Mouse (Mus musculus) megakaryocyte, embryonic 14.5 days (primary cell): ENCODE data around the gene Rfc1. TPM values are rescaled to one million over a fixed set of nuclear protein-coding genes. Genes with fewer than 3 reads are reported as not detected.

Experiments
- H3K27me3 ChIP-seq: replicated peaks from 2 replicates; pipeline ENCODE3; 2012; ENCODE audit warnings: inconsistent platforms
- H3K36me3 ChIP-seq: replicated peaks from 2 replicates; pipeline ENCODE3; 2012; ENCODE audit warnings: low read length, inconsistent platforms, mixed read lengths
- H3K4me1 ChIP-seq: 2 replicates; pipeline ENCODE4 v1.6.1; 2012; ENCODE audit warnings: inconsistent platforms
- H3K4me3 ChIP-seq: replicated peaks from 2 replicates; pipeline ENCODE3; 2012; ENCODE audit warnings: moderate library complexity, mild to moderate bottlenecking, inconsistent platforms
- H3K9me3 ChIP-seq: 2 replicates; pipeline ENCODE4 v1.6.1; 2012; ENCODE audit warnings: inconsistent platforms
- FLI1 ChIP-seq: IDR thresholded peaks from 2 replicates; pipeline ENCODE4 v1.6.1; 2012; ENCODE audit warnings: low read length, inconsistent platforms, mixed read lengths
- GATA1 ChIP-seq: IDR thresholded peaks from 3 replicates; pipeline ENCODE4 v1.6.1; 2012; ENCODE audit warnings: mixed read lengths, low read length, inconsistent platforms, borderline replicate concordance
- polyA plus RNA-seq: library from polyadenylated mRNA; stranded (reverse); fragments of >175 nt; gene quantifications from 2 replicates; pipeline ENCODE4 v1.2.3, GENCODE M21; 2012; ENCODE audit warnings: low replicate concordance; ENCODE audit not compliant: insufficient read depth

The Rfc1 gene
- polyA plus RNA-seq, result 2.0 TPM in 1 of 2 replicates, not detected in the other

GRCm38 (mm10) chr5:65335298-65336074 is at the start of gene Rfc1:
Rfc1 (minus strand) TSS chr5:65335670.
- no peaks in the 10 kb centered on the region for H3K27me3 ChIP-seq
- H3K36me3 ChIP-seq, result peaks cover 21% of the 10 kb centered on the region
- peak within 1 kb of the TSS; percentile 98 for H3K4me3 ChIP-seq

GRCm38 (mm10) chr5:65374746-65375145 is 39.3 kb upstream of the Rfc1 start:
- Histone ChIP-seq H3K4me1 (peaks cover 10% of the 10 kb centered on the region; the same call in 1 of the 2 replicates), H3K4me3 (no peak overlapping the region), H3K36me3 (no peaks in the 10 kb centered on the region), H3K27me3 (peaks cover 26% of the 10 kb centered on the region), H3K9me3 (no peaks in the 10 kb centered on the region)
- TF ChIP-seq GATA1 (no peak), FLI1 (no peak)

More at GRCm38 (mm10) chr5:65335298-65336074, at the start of gene Rfc1:
- peaks cover 28% of the 10 kb centered on the region for H3K4me1 ChIP-seq
- TF ChIP-seq FLI1 (no peak), GATA1 (no peak)
- no peaks in the 10 kb centered on the region for H3K9me3 ChIP-seq

GRCm38 (mm10) chr5:65371551-65371950 is 36.1 kb upstream of the Rfc1 start:
- Histone ChIP-seq H3K36me3 (no peaks in the 10 kb centered on the region), H3K4me1 (no peaks in the 10 kb centered on the region), H3K9me3 (no peaks in the 10 kb centered on the region), H3K4me3 (no peak overlapping the region), H3K27me3 (peaks cover 33% of the 10 kb centered on the region)
- no peak for TF ChIP-seq FLI1
- TF ChIP-seq GATA1, result no peak

GRCm38 (mm10) chr5:65367837-65368236 is 32.4 kb upstream of the Rfc1 start:
- H3K4me3 ChIP-seq, result no peak overlapping the region
- H3K4me1 ChIP-seq, result no peaks in the 10 kb centered on the region
- H3K27me3 ChIP-seq, result peaks cover 46% of the 10 kb centered on the region
- no peaks in the 10 kb centered on the region for H3K36me3 ChIP-seq
- no peaks in the 10 kb centered on the region for H3K9me3 ChIP-seq
- no peak for TF ChIP-seq FLI1
- TF ChIP-seq GATA1, result no peak

GRCm38 (mm10) chr5:65357771-65358170 is 22.3 kb upstream of the Rfc1 start:
- Histone ChIP-seq H3K9me3 (peaks cover 5% of the 10 kb centered on the region), H3K4me3 (no peak overlapping the region), H3K27me3 (peaks cover 2% of the 10 kb centered on the region), H3K36me3 (no peaks in the 10 kb centered on the region), H3K4me1 (peaks cover 4% of the 10 kb centered on the region; the same call in 1 of the 2 replicates)
- no peak for TF ChIP-seq GATA1
- TF ChIP-seq FLI1, result no peak

- H3K36me3 ChIP-seq, result no peaks in the 10 kb centered on the region
- H3K4me3 ChIP-seq, result no peak overlapping the region
- peaks cover 5% of the 10 kb centered on the region for H3K9me3 ChIP-seq
- H3K4me1 ChIP-seq, result peaks cover 4% of the 10 kb centered on the region; the same call in 1 of the 2 replicates
- peaks cover 10% of the 10 kb centered on the region for H3K27me3 ChIP-seq
- TF ChIP-seq FLI1 (no peak), GATA1 (no peak)
These were observed 21.4 kb upstream of the Rfc1 start for GRCm38 (mm10) chr5:65356851-65357250.

GRCm38 (mm10) chr5:65354985-65355384 is 19.5 kb upstream of the Rfc1 start:
- TF ChIP-seq GATA1 (no peak), FLI1 (no peak)
- Histone ChIP-seq H3K36me3 (no peaks in the 10 kb centered on the region), H3K4me1 (peaks cover 4% of the 10 kb centered on the region; the same call in 1 of the 2 replicates), H3K27me3 (peaks cover 17% of the 10 kb centered on the region), H3K9me3 (peaks cover 5% of the 10 kb centered on the region), H3K4me3 (no peak overlapping the region)

GRCm38 (mm10) chr5:65354097-65354496 is 18.6 kb upstream of the Rfc1 start:
- Histone ChIP-seq H3K4me3 (no peak overlapping the region), H3K4me1 (peaks cover 4% of the 10 kb centered on the region; the same call in 1 of the 2 replicates), H3K36me3 (no peaks in the 10 kb centered on the region), H3K27me3 (peaks cover 18% of the 10 kb centered on the region), H3K9me3 (peaks cover 5% of the 10 kb centered on the region)
- TF ChIP-seq FLI1, result no peak
- TF ChIP-seq GATA1, result no peak

- Histone ChIP-seq H3K4me3 (no peak overlapping the region), H3K4me1 (no peaks in the 10 kb centered on the region), H3K27me3 (peaks cover 25% of the 10 kb centered on the region), H3K36me3 (no peaks in the 10 kb centered on the region), H3K9me3 (peaks cover 5% of the 10 kb centered on the region)
- TF ChIP-seq FLI1, result no peak
- no peak for TF ChIP-seq GATA1
These were observed 15.0 kb upstream of the Rfc1 start for GRCm38 (mm10) chr5:65350508-65350907.

- Histone ChIP-seq H3K4me3 (no peak within 1 kb of the TSS), H3K9me3 (no peaks in the 10 kb centered on the region), H3K36me3 (no peaks in the 10 kb centered on the region), H3K4me1 (no peaks in the 10 kb centered on the region), H3K27me3 (peaks cover 25% of the 10 kb centered on the region)
- no peak for TF ChIP-seq FLI1
- no peak for TF ChIP-seq GATA1
These were observed 12.7 kb upstream of the Rfc1 start, which contains the start of gene Klb for GRCm38 (mm10) chr5:65348168-65348567. Klb (plus strand) TSS chr5:65348314.
